Mouse (Mus musculus) olfactory bulb, adult 2 months (tissue): Measurements from ENCODE around the gene Man1c1.

Experiments used
- CTCF ChIP-seq: fragments of 200-500 bp; IDR thresholded peaks from 2 replicates; pipeline ENCODE4 v1.5.1; 2012; ENCODE audit warnings: low read depth, mild to moderate bottlenecking, low read length, moderate library complexity; ENCODE audit not compliant: insufficient read depth
- POLR2A ChIP-seq: fragments of 200-500 bp; IDR thresholded peaks from 2 replicates; pipeline ENCODE4 v1.6.1; 2012; ENCODE audit warnings: mild to moderate bottlenecking, low read depth, low read length, moderate library complexity; ENCODE audit not compliant: insufficient read depth

DNA sequence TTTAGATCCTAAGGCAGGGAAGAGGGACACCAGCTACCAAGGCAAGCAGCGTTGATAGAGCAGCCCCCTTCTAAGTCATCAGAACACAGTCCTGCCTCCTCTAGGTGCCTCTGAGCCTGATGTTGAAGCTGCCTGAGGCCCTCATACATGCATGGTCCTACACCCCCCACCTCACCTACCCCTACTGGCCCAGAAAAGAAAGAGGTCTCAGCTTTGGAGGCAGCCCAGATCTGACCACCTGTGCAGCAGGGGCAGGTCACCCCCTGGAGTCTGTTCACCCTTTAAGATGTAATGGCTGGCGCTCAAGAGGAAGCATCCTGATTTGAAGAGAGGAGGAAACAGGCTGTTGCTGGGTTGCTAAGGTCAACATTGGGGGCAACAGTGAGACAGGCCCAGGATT, 77.2 kb downstream of the Man1c1 start:
- TF ChIP-seq CTCF, result no peak
- TF ChIP-seq POLR2A, result no peak
